Mouse (Mus musculus) intestine, embryonic 15.5 days (tissue): ENCODE data around the gene 1110008P14Rik. TPM values are rescaled to one million over a fixed set of nuclear protein-coding genes. Genes with fewer than 3 reads are reported as not detected.

ENCODE experiments used
- ATAC-seq: fragments of 200-750 bp; cut with Nextera tagmentation; 2 replicates; pipeline ENCODE4 v1.8.0; 2017; ENCODE audit warnings: moderate TSS enrichment, moderate library complexity
- H3K27ac ChIP-seq: fragments of 300-500 bp; sonication (generic); 2 replicates; pipeline ENCODE4 v1.5.1; 2015; ENCODE audit warnings: mild to moderate bottlenecking, inconsistent platforms
- H3K27me3 ChIP-seq: fragments of 300-500 bp; sonication (generic); replicated peaks from 2 replicates; pipeline ENCODE4 v1.6.1; 2015; ENCODE audit warnings: inconsistent platforms
- H3K36me3 ChIP-seq: fragments of 300-500 bp; sonication (generic); 2 replicates; pipeline ENCODE4 v1.6.1; 2015; ENCODE audit warnings: inconsistent platforms
- H3K4me1 ChIP-seq: fragments of 300-500 bp; sonication (generic); replicated peaks from 2 replicates; pipeline ENCODE4 v1.6.1; 2015; ENCODE audit warnings: inconsistent platforms
- H3K4me2 ChIP-seq: fragments of 300-500 bp; sonication (generic); replicated peaks from 2 replicates; pipeline ENCODE4 v1.6.1; 2015; ENCODE audit warnings: mild to moderate bottlenecking, inconsistent platforms
- H3K4me3 ChIP-seq: fragments of 300-500 bp; sonication (generic); replicated peaks from 2 replicates; pipeline ENCODE4 v1.5.1; 2015; ENCODE audit warnings: inconsistent platforms
- H3K9ac ChIP-seq: fragments of 300-500 bp; sonication (generic); 2 replicates; pipeline ENCODE4 v1.6.1; 2015; ENCODE audit warnings: inconsistent platforms
- H3K9me3 ChIP-seq: fragments of 300-500 bp; sonication (generic); 2 replicates; pipeline ENCODE4 v1.6.1; 2016; ENCODE audit warnings: inconsistent platforms
- WGBS: fragments of 180-500 bp; shearing (Covaris S2); methylation state at CpG from one replicate; pipeline ENCODE4 v1.1.7; 2015; 5-methylcytosine and 5-hydroxymethylcytosine counted together
- polyA plus RNA-seq: library from polyadenylated mRNA; unstranded; fragments of >200 nt; fragmentation: Nextera tagmentation; extraction: Ambion mirVana; gene quantifications from 2 replicates; pipeline ENCODE4 v1.2.1, GENCODE M21; 2015

Gene 1110008P14Rik
- polyA plus RNA-seq: 38.6 and 42.5 TPM in 2 replicates

- H3K9ac ChIP-seq: peak within 1 kb of the TSS; percentile 59
- WGBS: under 1% methylated on average over 47 of the region's 47 CpGs
- H3K27me3 ChIP-seq: 0 out of 2 replicates have a peak, but pooled peaks cover 6% of the 10 kb centered on the region
- peaks cover 23% of the 10 kb centered on the region for H3K36me3 ChIP-seq
- peak; percentile 97 for ATAC-seq
- no peaks in the 10 kb centered on the region for H3K9me3 ChIP-seq
- no peak within 1 kb of the TSS for H3K27ac ChIP-seq
- H3K4me2 ChIP-seq: peak within 1 kb of the TSS; percentile 96
- H3K4me3 ChIP-seq: peak within 1 kb of the TSS; percentile 65
- peaks cover 9% of the 10 kb centered on the region; the same call in 1 of the 2 replicates for H3K4me1 ChIP-seq
Observed at GRCm38 (mm10) chr2:32381775-32382223, at the start of gene 1110008P14Rik. Gene 1110008P14Rik, minus strand, starts transcription at chr2:32381938.

- peak overlapping the region; percentile 36 for H3K4me3 ChIP-seq
- no peaks in the 10 kb centered on the region for H3K9me3 ChIP-seq
- H3K4me1 ChIP-seq: peaks cover 32% of the 10 kb centered on the region
- no peaks in the 10 kb centered on the region for H3K36me3 ChIP-seq
- WGBS: 10% methylated on average over 18 of the region's 18 CpGs
- H3K4me2 ChIP-seq: peak overlapping the region; percentile 64
- H3K9ac ChIP-seq: peak overlapping the region; percentile 41
- peak; percentile 81 for ATAC-seq
- H3K27me3 ChIP-seq: no peaks in the 10 kb centered on the region
- H3K27ac ChIP-seq: peak overlapping the region; percentile 80
Observed at GRCm38 (mm10) chr2:32430701-32431676, 49.3 kb upstream of the 1110008P14Rik start.

- Histone ChIP-seq H3K36me3 (no peaks in the 10 kb centered on the region), H3K27me3 (no peaks in the 10 kb centered on the region), H3K9me3 (no peaks in the 10 kb centered on the region), H3K9ac (no peak overlapping the region), H3K4me1 (peaks cover 46% of the 10 kb centered on the region), H3K4me2 (peak overlapping the region; percentile 37), H3K27ac (peak overlapping the region; percentile 58), H3K4me3 (no peak overlapping the region)
- WGBS: 68% methylated on average over 4 of the region's 4 CpGs
- ATAC-seq: no peak
Observed at GRCm38 (mm10) chr2:32429215-32429891, 47.6 kb upstream of the 1110008P14Rik start.

GRCm38 (mm10) chr2:32428262-32428722, 46.6 kb upstream of the 1110008P14Rik start:
- Histone ChIP-seq H3K4me3 (0 out of 2 replicates have a peak overlapping the region, but pooled peaks have one; percentile 5), H3K27me3 (no peaks in the 10 kb centered on the region), H3K4me1 (peaks cover 55% of the 10 kb centered on the region), H3K4me2 (peak overlapping the region; percentile 37), H3K9me3 (no peaks in the 10 kb centered on the region), H3K36me3 (no peaks in the 10 kb centered on the region), H3K9ac (0 out of 2 replicates have a peak overlapping the region, but pooled peaks have one; percentile 31), H3K27ac (peak overlapping the region; percentile 58)
- 36% methylated on average over 8 of the region's 8 CpGs for WGBS
- peak; percentile 84 for ATAC-seq

- no peaks in the 10 kb centered on the region for H3K9me3 ChIP-seq
- H3K27me3 ChIP-seq: no peaks in the 10 kb centered on the region
- ATAC-seq: no peak
- H3K27ac ChIP-seq: peak overlapping the region; percentile 58; the same call in 1 of the 2 replicates
- H3K9ac ChIP-seq: no peak overlapping the region
- H3K36me3 ChIP-seq: no peaks in the 10 kb centered on the region
- H3K4me3 ChIP-seq: no peak overlapping the region
- 69% methylated on average over 5 of the region's 5 CpGs for WGBS
- H3K4me2 ChIP-seq: peak overlapping the region; percentile 37; the same call in 1 of the 2 replicates
- peaks cover 61% of the 10 kb centered on the region for H3K4me1 ChIP-seq
Observed at GRCm38 (mm10) chr2:32427720-32428119, 46.0 kb upstream of the 1110008P14Rik start.

GRCm38 (mm10) chr2:32426141-32426540, 44.4 kb upstream of the 1110008P14Rik start:
- peaks cover 59% of the 10 kb centered on the region for H3K4me1 ChIP-seq
- H3K36me3 ChIP-seq: no peaks in the 10 kb centered on the region
- H3K4me3 ChIP-seq: no peak overlapping the region
- no peak overlapping the region for H3K4me2 ChIP-seq
- ATAC-seq: no peak
- H3K9ac ChIP-seq: no peak overlapping the region
- H3K9me3 ChIP-seq: no peaks in the 10 kb centered on the region
- WGBS: 97% methylated on average over 1 of the region's 1 CpGs
- H3K27ac ChIP-seq: no peak overlapping the region
- no peaks in the 10 kb centered on the region for H3K27me3 ChIP-seq

GRCm38 (mm10) chr2:32425568-32425967, 43.8 kb upstream of the 1110008P14Rik start:
- H3K9me3 ChIP-seq: no peaks in the 10 kb centered on the region
- no peak overlapping the region for H3K4me3 ChIP-seq
- H3K27ac ChIP-seq: peak overlapping the region; percentile 82
- 50% methylated on average over 5 of the region's 5 CpGs for WGBS
- H3K9ac ChIP-seq: no peak overlapping the region
- no peak overlapping the region for H3K4me2 ChIP-seq
- H3K4me1 ChIP-seq: peaks cover 55% of the 10 kb centered on the region
- H3K27me3 ChIP-seq: no peaks in the 10 kb centered on the region
- no peak for ATAC-seq
- 0 out of 2 replicates have a peak, but pooled peaks cover under 1% of the 10 kb centered on the region for H3K36me3 ChIP-seq

- 38% methylated on average over 3 of the region's 3 CpGs for WGBS
- Histone ChIP-seq H3K4me1 (peaks cover 52% of the 10 kb centered on the region), H3K27ac (peak overlapping the region; percentile 82), H3K36me3 (peaks cover 7% of the 10 kb centered on the region; the same call in 1 of the 2 replicates), H3K27me3 (no peaks in the 10 kb centered on the region), H3K4me2 (0 out of 2 replicates have a peak overlapping the region, but pooled peaks have one; percentile 78), H3K9me3 (no peaks in the 10 kb centered on the region), H3K4me3 (no peak overlapping the region), H3K9ac (no peak overlapping the region; the same call in 1 of the 2 replicates)
- no peak for ATAC-seq
Observed at GRCm38 (mm10) chr2:32424796-32425195, 43.1 kb upstream of the 1110008P14Rik start.

- Histone ChIP-seq H3K27me3 (no peaks in the 10 kb centered on the region), H3K9ac (peak overlapping the region; percentile 48), H3K36me3 (peaks cover 10% of the 10 kb centered on the region), H3K9me3 (no peaks in the 10 kb centered on the region), H3K4me3 (peak overlapping the region; percentile 31), H3K4me1 (peaks cover 43% of the 10 kb centered on the region), H3K27ac (peak overlapping the region; percentile 82), H3K4me2 (peak overlapping the region; percentile 78)
- 2% methylated on average over 14 of the region's 14 CpGs for WGBS
- peak; percentile 89 for ATAC-seq
Observed at GRCm38 (mm10) chr2:32423481-32424331, 42.0 kb upstream of the 1110008P14Rik start.

- no peak for ATAC-seq
- H3K36me3 ChIP-seq: peaks cover 24% of the 10 kb centered on the region
- no peak overlapping the region for H3K27ac ChIP-seq
- WGBS: 92% methylated on average over 6 of the region's 6 CpGs
- no peaks in the 10 kb centered on the region for H3K27me3 ChIP-seq
- no peak overlapping the region; the same call in 1 of the 2 replicates for H3K9ac ChIP-seq
- peaks cover 30% of the 10 kb centered on the region for H3K4me1 ChIP-seq
- H3K4me3 ChIP-seq: no peak overlapping the region
- H3K9me3 ChIP-seq: no peaks in the 10 kb centered on the region
- H3K4me2 ChIP-seq: no peak overlapping the region
Observed at GRCm38 (mm10) chr2:32421851-32422251, 40.1 kb upstream of the 1110008P14Rik start.

GRCm38 (mm10) chr2:32420647-32421046, 38.9 kb upstream of the 1110008P14Rik start:
- ATAC-seq: no peak
- Histone ChIP-seq H3K4me1 (peaks cover 28% of the 10 kb centered on the region), H3K9ac (no peak overlapping the region), H3K4me3 (no peak overlapping the region), H3K4me2 (no peak overlapping the region), H3K27ac (no peak overlapping the region), H3K9me3 (no peaks in the 10 kb centered on the region), H3K27me3 (no peaks in the 10 kb centered on the region), H3K36me3 (peaks cover 35% of the 10 kb centered on the region)
- 81% methylated on average over 6 of the region's 6 CpGs for WGBS
